Mouse (Mus musculus): ENCODE data around the gene Ttc25. TPM values are rescaled to one million over a fixed set of nuclear protein-coding genes. Genes with fewer than 3 reads are reported as not detected.

The Ttc25 gene
- total RNA-seq, 2 experiments from 2014 or later = not detected

DNA sequence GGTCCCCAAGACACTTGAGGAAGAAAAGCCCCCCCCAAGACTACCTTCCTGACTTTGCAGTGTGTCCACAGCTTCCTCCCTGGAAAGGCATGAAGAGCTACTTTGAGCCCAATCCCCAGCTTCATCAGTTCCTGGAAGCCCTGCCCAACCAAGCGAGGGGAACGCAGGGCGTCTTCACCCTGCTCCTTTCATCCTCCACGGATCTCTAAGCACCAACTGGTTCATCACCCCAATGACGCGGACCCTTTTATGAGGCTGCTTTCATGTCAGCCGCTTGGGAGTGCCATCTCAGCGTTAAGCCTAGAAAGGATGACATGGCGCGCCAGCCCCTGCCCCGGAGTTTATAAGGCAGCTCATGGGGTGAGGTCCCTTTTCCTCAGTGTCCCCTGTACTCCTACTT, 74.6 kb downstream of the Ttc25 start, which contains the start of gene Dnajc7:
Dnajc7 (minus strand) TSS at position 187 of the 400 bp plus-strand sequence.
- ATAC-seq (replicated peaks; ENCODE audit: low FRiP score, poor library complexity, severe bottlenecking) = no peak; the same call in 1 of the 2 replicates

Other genes starting within 250 kb of the Ttc25 start
- gene Eif1, start 225.7 kb upstream of the Ttc25 start, total RNA-seq (2015; ENCODE audit: low replicate concordance) = 580 and 688 TPM in 2 replicates
- 168 and 350 TPM in 2 replicates for gene Eif1, start 225.7 kb upstream of the Ttc25 start, total RNA-seq (2017; ENCODE audit: low replicate concordance)
- gene Gast, start 211.2 kb upstream of the Ttc25 start, total RNA-seq (2015; ENCODE audit: low replicate concordance) = not detected in 2 replicates
- not detected in 2 replicates for gene Gast, start 211.2 kb upstream of the Ttc25 start, total RNA-seq (2017; ENCODE audit: low replicate concordance)
- not detected in 2 replicates for gene Hap1, start 189.5 kb upstream of the Ttc25 start, total RNA-seq (2015; ENCODE audit: low replicate concordance)
- gene Hap1, start 189.5 kb upstream of the Ttc25 start, total RNA-seq (2017; ENCODE audit: low replicate concordance) = not detected in 2 replicates
- 1.5 and 2.3 TPM in 2 replicates for gene Jup, start 147.8 kb upstream of the Ttc25 start, total RNA-seq (2015; ENCODE audit: low replicate concordance)
- gene Jup, start 147.8 kb upstream of the Ttc25 start, total RNA-seq (2017; ENCODE audit: low replicate concordance) = 0.28 and 1.8 TPM in 2 replicates
- not detected in 2 replicates for gene P3h4, start 130.8 kb upstream of the Ttc25 start, total RNA-seq (2015; ENCODE audit: low replicate concordance)
- gene P3h4, start 130.8 kb upstream of the Ttc25 start, total RNA-seq (2017; ENCODE audit: low replicate concordance) = not detected in 2 replicates
- gene Fkbp10, start 129.9 kb upstream of the Ttc25 start, total RNA-seq (2015; ENCODE audit: low replicate concordance) = not detected in 2 replicates
- gene Fkbp10, start 129.9 kb upstream of the Ttc25 start, total RNA-seq (2017; ENCODE audit: low replicate concordance) = not detected in 2 replicates
- 2.1 and 10.0 TPM in 2 replicates for gene Nt5c3b, start 103.8 kb upstream of the Ttc25 start, total RNA-seq (2015; ENCODE audit: low replicate concordance)
- gene Nt5c3b, start 103.8 kb upstream of the Ttc25 start, total RNA-seq (2017; ENCODE audit: low replicate concordance) = 1.7 and 6.3 TPM in 2 replicates
- not detected in 2 replicates for gene Klhl10, start 103.7 kb upstream of the Ttc25 start, total RNA-seq (2015; ENCODE audit: low replicate concordance)
- gene Klhl10, start 103.7 kb upstream of the Ttc25 start, total RNA-seq (2017; ENCODE audit: low replicate concordance) = not detected in 2 replicates
- 2.3 and 3.7 TPM in 2 replicates for gene Klhl11, start 72.9 kb upstream of the Ttc25 start, total RNA-seq (2015; ENCODE audit: low replicate concordance)
- gene Klhl11, start 72.9 kb upstream of the Ttc25 start, total RNA-seq (2017; ENCODE audit: low replicate concordance) = 5.3 and 7.2 TPM in 2 replicates
- gene Acly, start 17.6 kb upstream of the Ttc25 start, total RNA-seq (2015; ENCODE audit: low replicate concordance) = 29.0 and 34.4 TPM in 2 replicates
- 16.2 and 28.4 TPM in 2 replicates for gene Acly, start 17.6 kb upstream of the Ttc25 start, total RNA-seq (2017; ENCODE audit: low replicate concordance)
- 1.5 and 1.9 TPM in 2 replicates for gene Cnp, start 29.3 kb downstream of the Ttc25 start, total RNA-seq (2015; ENCODE audit: low replicate concordance)
- 4.3 and 4.5 TPM in 2 replicates for gene Cnp, start 29.3 kb downstream of the Ttc25 start, total RNA-seq (2017; ENCODE audit: low replicate concordance)
- gene Nkiras2, start 73.6 kb downstream of the Ttc25 start, total RNA-seq (2015; ENCODE audit: low replicate concordance) = 10.2 and 18.2 TPM in 2 replicates
- 7.3 and 11.2 TPM in 2 replicates for gene Nkiras2, start 73.6 kb downstream of the Ttc25 start, total RNA-seq (2017; ENCODE audit: low replicate concordance)
- gene Dnajc7, start 74.6 kb downstream of the Ttc25 start, total RNA-seq (2015; ENCODE audit: low replicate concordance) = 31.8 and 31.9 TPM in 2 replicates
- gene Dnajc7, start 74.6 kb downstream of the Ttc25 start, total RNA-seq (2017; ENCODE audit: low replicate concordance) = 25.8 and 50.7 TPM in 2 replicates
- gene Zfp385c, start 146.8 kb downstream of the Ttc25 start, total RNA-seq (2015; ENCODE audit: low replicate concordance) = 0.63 TPM in 1 of 2 replicates, not detected in the other
- gene Zfp385c, start 146.8 kb downstream of the Ttc25 start, total RNA-seq (2017; ENCODE audit: low replicate concordance) = not detected in 2 replicates
- gene Dhx58, start 158.7 kb downstream of the Ttc25 start, total RNA-seq (2015; ENCODE audit: low replicate concordance) = 8.4 and 14.0 TPM in 2 replicates
- 8.8 and 22.0 TPM in 2 replicates for gene Dhx58, start 158.7 kb downstream of the Ttc25 start, total RNA-seq (2017; ENCODE audit: low replicate concordance)
- 6.0 and 10.9 TPM in 2 replicates for gene Kat2a, start 166.9 kb downstream of the Ttc25 start, total RNA-seq (2015; ENCODE audit: low replicate concordance)
- gene Kat2a, start 166.9 kb downstream of the Ttc25 start, total RNA-seq (2017; ENCODE audit: low replicate concordance) = 3.1 and 6.6 TPM in 2 replicates
- not detected in 2 replicates for gene Hspb9, start 168.2 kb downstream of the Ttc25 start, total RNA-seq (2015; ENCODE audit: low replicate concordance)
- not detected in 2 replicates for gene Hspb9, start 168.2 kb downstream of the Ttc25 start, total RNA-seq (2017; ENCODE audit: low replicate concordance)
- gene Rab5c, start 192.6 kb downstream of the Ttc25 start, total RNA-seq (2015; ENCODE audit: low replicate concordance) = 61.4 and 79.7 TPM in 2 replicates
- 52.2 and 70.8 TPM in 2 replicates for gene Rab5c, start 192.6 kb downstream of the Ttc25 start, total RNA-seq (2017; ENCODE audit: low replicate concordance)
- gene Kcnh4, start 214.3 kb downstream of the Ttc25 start, total RNA-seq (2015; ENCODE audit: low replicate concordance) = not detected in 2 replicates
- not detected in 2 replicates for gene Kcnh4, start 214.3 kb downstream of the Ttc25 start, total RNA-seq (2017; ENCODE audit: low replicate concordance)
- gene Hcrt, start 217.3 kb downstream of the Ttc25 start, total RNA-seq (2015; ENCODE audit: low replicate concordance) = not detected in 2 replicates
- gene Hcrt, start 217.3 kb downstream of the Ttc25 start, total RNA-seq (2017; ENCODE audit: low replicate concordance) = not detected in 2 replicates
- gene Ghdc, start 225.3 kb downstream of the Ttc25 start, total RNA-seq (2015; ENCODE audit: low replicate concordance) = 1.5 and 1.7 TPM in 2 replicates
- 1.4 and 2.3 TPM in 2 replicates for gene Ghdc, start 225.3 kb downstream of the Ttc25 start, total RNA-seq (2017; ENCODE audit: low replicate concordance)